ENCODE assay signal across 24 mouse cellular contexts in the genomic region with DNA sequence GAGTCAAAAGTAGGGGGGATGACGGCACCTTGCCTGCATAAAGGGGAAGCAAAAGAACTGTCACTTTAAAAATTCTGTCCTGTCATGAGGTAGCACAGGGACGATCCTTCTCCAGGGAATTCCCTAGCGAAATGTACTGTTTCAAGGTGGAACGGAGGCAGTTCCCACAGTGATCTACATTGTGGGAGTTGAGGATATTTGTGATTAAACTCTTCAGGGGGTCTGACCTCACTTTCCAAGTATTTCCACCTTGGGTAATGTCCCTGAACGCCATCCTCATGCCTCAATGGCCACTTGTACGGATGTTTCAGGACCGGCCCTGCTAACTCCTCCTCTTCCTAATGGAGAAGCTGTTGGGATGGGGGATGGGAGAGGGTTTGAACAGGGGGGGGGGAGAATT.
"Had no signal": no experiment of that assay in that cellular context is flagged by ENCODE, and none has a peak within 500 bp of the region (broad histone marks: within the 10 kb centered on the region; RNA-seq: fewer than 3 reads in every experiment).

No protein-coding gene starts in this region.

- H3K36me3 ChIP-seq: heart, embryonic 13.5 days; heart, embryonic 15.5 days; hindbrain, embryonic 13.5 days; hindbrain, embryonic 15.5 days; kidney, embryonic 15.5 days; limb, embryonic 13.5 days; limb, embryonic 15.5 days; liver, embryonic 12.5 days had no signal

- DNase-seq: gastrocnemius, postnatal 14 days; gastrocnemius, postnatal 36 days; heart, adult 2 months; heart, postnatal 14 days; heart, postnatal 36 days; kidney, adult 11 months; kidney, adult 2 months; kidney, adult 9 months; kidney, postnatal 14 days; kidney, postnatal 4 days had no signal

- ATAC-seq: hindbrain, postnatal 0 days; intestine, embryonic 16.5 days; liver, embryonic 12.5 days had no signal

- H3K27me3 ChIP-seq: heart, embryonic 13.5 days; heart, embryonic 15.5 days; hindbrain, embryonic 13.5 days; hindbrain, embryonic 15.5 days; kidney, embryonic 15.5 days; limb, embryonic 13.5 days; limb, embryonic 15.5 days; liver, embryonic 12.5 days had no signal

- H3K9me3 ChIP-seq: heart, embryonic 13.5 days; heart, embryonic 15.5 days; hindbrain, embryonic 13.5 days; hindbrain, embryonic 15.5 days; kidney, embryonic 15.5 days; limb, embryonic 13.5 days; limb, embryonic 15.5 days; liver, embryonic 12.5 days had no signal

- H3K4me2 ChIP-seq: heart, embryonic 11.5 days; heart, embryonic 13.5 days; heart, embryonic 15.5 days; hindbrain, embryonic 13.5 days; hindbrain, embryonic 15.5 days; kidney, embryonic 15.5 days; limb, embryonic 13.5 days; limb, embryonic 15.5 days; liver, embryonic 12.5 days had no signal

- H3K4me1 ChIP-seq: hindbrain, embryonic 15.5 days had no signal

- H3K4me3 ChIP-seq: heart, adult 2 months; heart, embryonic 13.5 days; heart, embryonic 15.5 days; hindbrain, embryonic 13.5 days; hindbrain, embryonic 15.5 days; kidney, embryonic 15.5 days; layer of hippocampus, adult 2 months; left cerebral cortex, adult 2 months; limb, embryonic 13.5 days; limb, embryonic 15.5 days; liver, embryonic 12.5 days had no signal

- H3K27ac ChIP-seq: heart, adult 2 months; heart, embryonic 13.5 days; heart, embryonic 15.5 days; hindbrain, embryonic 13.5 days; hindbrain, embryonic 15.5 days; hindbrain, postnatal 0 days; kidney, embryonic 15.5 days; kidney, postnatal 0 days; layer of hippocampus, adult 2 months; left cerebral cortex, adult 2 months; limb, embryonic 13.5 days; limb, embryonic 15.5 days; liver, embryonic 12.5 days had no signal

- H3K9ac ChIP-seq: heart, embryonic 13.5 days; heart, embryonic 15.5 days; hindbrain, embryonic 13.5 days; hindbrain, embryonic 15.5 days; kidney, embryonic 15.5 days; limb, embryonic 13.5 days; limb, embryonic 15.5 days; liver, embryonic 12.5 days had no signal
